Mouse (Mus musculus): ENCODE measurements around the gene Asb17.

The Asb17 gene

GRCm38 (mm10) chr3:153889188-153889781 is 45.3 kb downstream of the Asb17 start:
- DNase-seq (ENCODE audit: low spot score in 2 of 2) = no peak

- no peak for DNase-seq (ENCODE audit: low spot score in 2 of 2)
Measured at GRCm38 (mm10) chr3:153895454-153895853, 51.4 kb downstream of the Asb17 start.

DNA sequence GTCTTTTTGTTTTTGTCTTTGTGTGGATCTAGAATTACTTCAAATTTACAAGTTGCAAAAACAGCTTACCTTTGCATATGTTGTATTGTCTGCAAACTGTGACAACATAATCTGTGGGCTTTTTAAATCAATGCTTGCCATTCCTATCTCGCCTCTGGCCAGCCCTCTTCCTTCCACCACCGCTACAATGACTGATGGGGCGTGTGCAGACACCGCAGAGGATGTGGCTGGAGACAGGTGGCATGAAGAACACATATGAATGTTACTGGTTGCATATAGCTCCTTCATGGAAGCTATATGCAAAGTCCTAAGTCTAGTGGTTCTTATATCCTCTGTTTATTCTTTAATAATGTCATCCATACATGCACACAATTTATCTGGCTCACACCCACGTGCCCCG is 53.2 kb downstream of the Asb17 start:
- DNase-seq (ENCODE audit: low spot score in 2 of 2) = no peak

GRCm38 (mm10) chr3:153901904-153902303 is 57.9 kb downstream of the Asb17 start:
- no peak for DNase-seq (ENCODE audit: low spot score in 2 of 2)

DNA sequence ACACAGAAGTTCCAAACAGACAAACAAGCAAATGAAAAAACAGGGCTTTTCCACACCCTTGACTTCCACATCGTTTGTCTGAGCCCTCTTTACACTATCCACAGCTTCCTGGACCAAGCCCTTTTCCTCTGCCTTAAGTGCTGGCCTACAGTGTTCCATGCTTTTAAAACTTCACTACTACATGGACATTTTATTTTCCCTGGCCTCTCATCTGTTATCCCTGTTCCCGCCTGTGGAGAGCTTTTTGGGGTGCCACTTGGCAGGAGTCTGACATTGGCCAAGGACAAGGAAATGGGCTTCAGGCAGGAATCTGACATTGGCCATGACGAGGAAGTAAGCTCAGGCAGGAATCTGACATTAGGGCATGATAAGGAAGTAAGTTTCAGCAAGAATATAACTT is 58.6 kb downstream of the Asb17 start:
- no peak for DNase-seq (ENCODE audit: low spot score in 2 of 2)

GRCm38 (mm10) chr3:153904586-153904985 is 60.6 kb downstream of the Asb17 start:
- peak in 1 of 2 experiments; percentile 17 for DNase-seq (ENCODE audit: low spot score in 2 of 2)

Measured in urinary bladder, postnatal 36 days (tissue).